Mouse (Mus musculus) spleen, adult 18-20 months (tissue): ENCODE measurements at regions not wholly inside any gene's neighbourhood (a gene's known extent, or its start where the extent isn't known, plus 50 kb on each side); places are given as distances from the start of the nearest gene placed in this dataset.

Source experiments
- DNase-seq, 2 experiments: peaks; one replicate each; pipeline ENCODE4 v3.0.0; 2022; ENCODE audit warnings: mixed read lengths in 2 of 2

DNA sequence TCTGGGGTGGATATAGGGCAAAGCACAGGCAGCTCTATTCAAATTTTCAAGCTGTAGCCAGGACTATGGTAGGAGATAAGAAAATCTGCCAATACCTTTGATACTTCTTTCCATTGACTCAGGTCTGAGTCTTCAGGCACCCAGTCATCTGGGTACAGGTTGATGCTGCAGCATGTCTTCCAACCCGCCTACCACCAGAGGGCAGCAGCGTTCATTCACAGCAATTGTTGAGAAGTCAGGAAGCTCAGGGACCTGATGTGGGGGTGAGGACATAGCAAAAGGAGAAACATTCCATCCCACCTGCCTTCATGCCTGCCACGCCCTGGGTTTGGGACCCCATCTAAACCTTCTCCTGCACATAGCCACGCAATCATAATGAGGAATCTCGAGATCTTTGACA lies 118.2 kb upstream of the Gm21876 start:
- DNase-seq: peak in 1 of 2 experiments; percentile 29

DNA sequence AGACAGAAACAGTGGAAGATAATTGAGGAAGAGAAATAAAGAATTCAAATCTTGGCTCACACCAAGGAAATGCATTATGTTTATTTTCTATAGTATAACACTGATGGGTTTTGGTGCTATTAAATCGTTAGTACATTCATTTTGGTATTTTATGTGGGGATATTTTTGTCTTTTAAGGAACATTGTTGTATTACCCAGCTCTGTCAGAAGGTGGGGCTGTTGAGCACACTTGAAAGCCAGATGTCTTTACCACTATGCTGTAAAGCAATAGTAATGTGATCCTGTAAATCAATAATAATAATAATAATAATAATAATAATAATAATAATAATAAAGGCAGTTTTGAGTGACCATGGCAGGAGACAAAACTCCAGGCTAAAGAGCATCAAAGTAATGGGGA lies 120.0 kb upstream of the Gm21876 start:
- no peak for DNase-seq

DNA sequence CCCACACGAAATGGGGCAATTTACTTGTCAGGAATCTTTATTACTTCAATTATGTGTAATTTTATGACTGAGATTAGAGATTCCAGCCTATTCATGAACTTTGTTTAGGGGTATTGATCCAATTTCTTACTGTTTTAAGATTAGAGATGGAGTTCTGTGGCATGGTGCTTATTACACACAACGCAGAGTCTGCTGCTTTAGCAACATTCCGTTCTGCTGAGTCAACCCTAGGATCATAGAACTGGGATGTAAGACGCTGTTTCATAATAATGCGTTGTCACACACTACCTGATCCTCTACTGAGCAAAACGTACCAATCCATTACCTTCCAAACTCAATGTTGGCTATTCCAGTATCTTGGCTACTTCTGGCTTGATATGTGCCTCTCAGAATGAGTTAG lies 121.9 kb upstream of the Gm21876 start:
- DNase-seq: no peak

DNA sequence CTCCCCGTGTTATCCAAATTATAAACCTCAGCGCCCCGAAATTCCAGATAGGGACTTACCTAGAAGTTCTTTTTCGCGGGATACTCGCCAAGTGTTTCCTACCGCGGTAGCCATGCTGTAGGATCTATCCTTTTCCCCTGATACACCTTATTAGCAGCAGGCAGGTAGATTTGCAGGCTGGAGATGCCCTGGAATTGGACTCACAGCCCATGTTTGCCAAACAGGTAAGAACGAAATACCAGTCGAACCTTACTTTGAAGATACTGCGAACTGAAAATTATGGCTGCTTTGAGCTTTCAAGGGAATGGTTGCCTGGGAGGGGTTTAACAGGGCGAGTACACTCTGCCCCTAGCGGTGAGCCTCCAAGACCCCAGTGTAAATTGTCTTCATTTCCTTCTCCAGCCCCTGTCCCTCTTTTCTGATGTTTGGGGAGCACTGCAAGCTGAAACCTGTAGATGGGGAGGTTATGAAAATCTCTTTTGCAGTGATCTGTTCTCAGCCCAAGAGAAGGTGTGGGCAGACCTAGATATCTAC lies 149.8 kb upstream of the Agtr2 start:
- no peak for DNase-seq

DNA sequence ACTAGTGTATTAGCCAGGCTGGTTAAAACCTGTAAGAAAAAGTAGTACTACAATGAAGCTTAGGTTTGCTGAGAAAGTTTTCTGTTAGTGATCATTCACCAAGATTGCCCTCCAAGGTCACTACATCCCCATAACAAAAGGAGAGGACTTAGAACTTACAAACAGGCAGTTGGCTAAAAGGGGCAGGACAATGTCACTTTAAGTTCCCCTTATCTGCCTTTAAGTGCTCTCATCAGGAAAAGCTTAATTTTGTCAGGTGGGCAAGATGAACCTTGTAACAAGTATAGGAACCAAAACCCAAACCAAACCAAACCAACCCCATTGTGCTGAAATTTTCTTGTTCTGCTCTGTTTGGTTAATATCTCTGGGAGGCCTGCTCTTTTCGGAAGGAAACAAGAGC lies 139.9 kb upstream of the Agtr2 start:
- DNase-seq: no peak

DNA sequence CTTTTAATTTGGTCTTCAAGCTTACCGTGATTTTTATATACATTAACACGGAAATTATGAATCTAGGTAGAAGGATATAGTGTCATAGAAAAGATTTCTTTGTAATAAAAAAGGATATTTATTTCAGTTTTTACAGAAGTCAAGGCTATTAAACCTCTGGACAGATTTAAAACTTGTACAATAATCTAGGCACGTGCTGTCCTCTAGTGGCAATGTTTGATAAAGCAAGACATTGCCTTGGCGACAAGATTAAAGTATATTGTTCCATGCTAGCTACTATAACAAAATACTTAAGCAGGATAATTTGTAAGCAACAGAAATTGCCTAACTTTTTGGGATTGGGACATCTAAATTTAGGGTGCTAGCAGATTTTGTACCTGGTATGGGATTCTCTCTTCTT lies 133.8 kb upstream of the Agtr2 start:
- no peak for DNase-seq

DNA sequence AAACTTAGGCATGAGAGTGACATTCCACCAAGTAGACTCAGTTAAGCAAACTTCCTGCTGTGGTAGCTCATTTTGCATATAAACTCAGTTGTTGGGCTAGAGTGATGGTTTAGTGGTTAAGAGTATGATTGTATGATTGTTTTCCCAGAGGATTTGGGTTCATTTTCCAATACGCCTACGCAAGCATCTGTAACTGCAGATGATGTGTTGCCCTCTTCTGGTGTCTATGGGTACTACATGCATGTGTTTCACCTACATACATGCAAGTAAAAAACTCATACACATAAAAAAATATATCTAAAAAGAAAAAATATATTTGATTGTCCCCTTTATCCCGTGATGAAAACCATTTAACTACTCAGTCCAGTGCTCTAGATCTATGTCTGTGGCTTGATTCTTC lies 132.0 kb upstream of the Agtr2 start:
- DNase-seq: no peak

DNA sequence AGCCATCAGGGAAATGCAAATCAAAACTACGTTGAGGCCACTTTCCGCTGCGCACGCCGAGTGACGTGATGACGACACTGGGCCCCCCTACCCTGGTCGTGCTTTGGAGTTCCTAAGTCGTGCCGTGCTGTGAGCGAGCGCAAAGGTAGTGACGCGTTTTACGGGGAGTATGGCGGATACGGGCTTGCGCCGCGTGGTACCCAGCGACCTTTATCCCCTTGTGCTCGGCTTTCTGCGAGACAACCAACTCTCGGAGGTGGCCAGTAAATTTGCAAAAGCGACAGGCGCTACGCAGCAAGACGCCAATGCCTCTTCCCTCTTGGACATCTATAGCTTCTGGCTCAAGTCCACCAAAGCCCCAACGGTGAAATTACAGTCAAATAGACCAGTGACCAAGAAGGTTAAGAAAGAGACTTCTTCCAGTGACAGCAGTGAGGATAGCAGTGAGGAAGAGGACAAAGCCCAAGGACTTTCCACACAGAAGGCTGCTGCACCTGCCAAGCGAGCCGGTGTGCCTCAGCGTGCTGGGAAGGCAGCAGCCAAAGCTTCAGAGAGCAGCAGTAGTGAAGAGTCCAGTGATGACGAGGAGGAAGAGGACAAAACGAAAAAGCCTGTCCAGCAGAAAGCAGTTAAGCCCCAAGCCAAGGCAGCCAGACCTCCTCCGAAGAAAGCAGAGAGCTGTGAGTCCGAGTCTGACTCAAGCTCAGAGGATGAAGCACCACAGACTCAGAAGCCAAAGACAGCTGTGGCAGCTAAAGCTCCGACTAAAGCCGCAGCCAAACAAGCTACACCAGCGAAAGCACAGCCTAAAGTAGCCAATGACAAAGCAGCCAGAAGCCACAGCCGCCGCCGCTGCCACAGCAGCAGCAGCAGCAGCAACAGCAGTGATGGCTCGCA lies 123.3 kb upstream of the Agtr2 start:
- DNase-seq: peak in 1 of 2 experiments; percentile 3

DNA sequence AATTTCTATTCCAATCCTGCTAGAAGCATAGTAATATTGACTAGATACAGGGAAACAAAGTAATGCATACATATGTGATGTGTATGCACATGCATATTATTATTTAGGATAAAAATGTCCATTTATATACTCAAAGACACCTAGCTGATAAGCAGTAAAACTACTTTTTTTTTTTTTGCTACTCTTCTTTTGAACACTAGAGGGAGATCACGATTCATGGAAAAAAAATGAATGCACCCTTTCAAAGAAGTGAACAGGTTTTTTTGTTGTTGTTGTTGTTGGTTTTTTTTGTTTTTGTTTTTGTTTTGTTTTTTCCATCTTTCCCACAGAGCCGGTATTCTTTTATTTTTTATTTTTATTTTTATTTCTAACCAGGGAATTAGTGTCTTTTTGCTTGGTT lies 99.1 kb upstream of the Agtr2 start:
- DNase-seq: no peak

DNA sequence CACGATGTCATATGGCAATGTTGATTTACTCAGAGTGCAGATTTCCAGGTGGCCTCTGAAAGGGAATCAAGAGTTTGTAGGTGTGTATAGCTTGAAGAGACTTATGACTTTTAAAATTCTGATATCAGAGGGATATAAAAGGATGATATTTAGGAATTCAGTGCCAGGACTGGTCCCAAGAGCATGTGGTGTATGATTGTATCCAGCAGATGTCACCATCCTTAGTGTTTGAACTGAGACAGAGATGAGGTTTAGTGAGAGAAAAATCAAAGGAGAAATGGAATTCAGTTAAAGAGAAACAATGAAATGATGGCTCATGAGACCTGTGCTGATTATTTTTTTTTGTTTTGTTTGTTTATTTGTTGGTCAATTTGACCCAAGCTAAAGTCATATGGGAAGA lies 94.4 kb upstream of the Agtr2 start:
- no peak for DNase-seq

DNA sequence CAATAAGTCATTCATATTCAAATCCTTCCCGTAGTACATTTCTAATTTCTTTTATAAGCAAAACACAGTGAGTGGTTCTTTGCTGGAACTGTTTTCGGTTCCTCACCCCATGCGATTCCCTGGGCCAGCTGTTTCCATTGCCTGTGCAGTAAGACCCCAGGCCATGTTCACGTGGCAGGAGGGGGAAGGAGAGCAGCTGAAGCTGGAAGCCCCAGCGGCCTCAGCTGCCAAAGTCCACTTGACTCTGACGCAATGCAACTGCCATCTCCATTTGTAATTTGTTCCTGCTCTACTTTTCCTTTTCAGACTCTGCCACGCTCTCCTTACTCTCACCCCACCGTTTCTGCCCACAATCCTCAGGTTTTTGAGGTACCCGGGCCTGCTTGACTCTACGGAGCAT lies 91.1 kb upstream of the Agtr2 start:
- DNase-seq: no peak

DNA sequence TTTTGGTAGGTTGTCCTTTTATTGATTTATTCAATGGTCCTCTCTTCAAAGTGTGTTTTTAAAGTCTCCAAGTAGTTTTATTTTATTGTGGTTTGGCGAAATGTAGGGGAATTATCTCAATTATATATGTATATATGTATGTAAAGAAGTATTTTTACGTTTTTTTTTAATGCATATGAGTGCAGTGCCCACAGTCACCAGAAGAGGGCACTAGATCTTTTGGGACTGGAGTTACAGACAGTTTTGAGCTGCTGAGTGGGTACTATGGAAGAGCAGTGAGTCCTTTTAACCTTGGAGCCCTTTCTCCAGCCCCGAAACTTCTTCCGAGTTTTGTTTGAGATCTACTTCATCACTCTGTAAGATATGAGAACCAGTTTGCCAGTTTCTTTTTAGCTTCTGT lies 59.5 kb upstream of the Agtr2 start:
- no peak for DNase-seq

DNA sequence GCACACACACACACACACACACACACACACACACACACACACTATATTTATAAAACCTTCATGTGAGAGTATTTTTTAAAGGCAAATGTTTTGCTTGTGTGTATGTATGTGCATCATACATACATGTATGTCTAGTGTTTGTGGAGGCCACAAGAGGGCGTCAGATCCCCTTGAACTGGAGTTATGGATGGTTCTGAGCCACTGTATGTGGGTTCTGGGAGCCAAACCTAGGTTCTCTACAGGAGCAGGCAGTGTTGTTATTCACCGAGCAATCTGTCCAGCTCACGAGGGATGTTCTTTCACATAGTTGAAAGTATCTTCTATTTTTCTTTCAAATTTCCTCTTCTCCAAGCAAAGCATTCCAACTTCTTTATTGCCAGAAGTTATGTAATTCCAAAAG lies 56.3 kb upstream of the Agtr2 start:
- no peak for DNase-seq

DNA sequence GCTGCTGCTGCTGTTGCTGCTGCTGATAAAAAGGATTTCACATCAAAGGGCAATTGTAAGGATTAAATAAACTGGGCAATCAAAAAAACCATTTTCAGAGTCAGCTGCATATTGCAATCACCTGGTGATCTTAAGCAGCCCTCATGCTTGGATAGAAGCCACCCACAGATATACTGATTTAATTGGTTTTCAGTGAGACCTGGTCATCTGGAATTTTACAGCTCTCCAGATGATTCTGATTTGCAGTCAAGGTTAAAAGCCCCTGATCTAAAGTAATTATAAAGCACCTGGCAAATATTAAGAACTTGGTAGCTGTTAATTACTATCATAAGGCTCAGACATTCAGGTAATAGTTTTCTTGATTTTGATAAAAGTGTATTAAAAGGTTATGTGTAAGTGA lies 50.8 kb upstream of the Agtr2 start:
- DNase-seq: no peak
